Mouse (Mus musculus) lung, postnatal 0 days (tissue): ENCODE measurements around the gene Cfap65.

Experiments
- CTCF ChIP-seq: IDR thresholded peaks from 2 replicates; pipeline ENCODE4 v1.5.1; 2016; ENCODE audit warnings: antibody characterized with exemption, mild to moderate bottlenecking
- EP300 ChIP-seq: IDR thresholded peaks from 2 replicates; pipeline ENCODE4 v1.6.1; 2016; ENCODE audit warnings: antibody characterized with exemption, mild to moderate bottlenecking, control low read depth

DNA sequence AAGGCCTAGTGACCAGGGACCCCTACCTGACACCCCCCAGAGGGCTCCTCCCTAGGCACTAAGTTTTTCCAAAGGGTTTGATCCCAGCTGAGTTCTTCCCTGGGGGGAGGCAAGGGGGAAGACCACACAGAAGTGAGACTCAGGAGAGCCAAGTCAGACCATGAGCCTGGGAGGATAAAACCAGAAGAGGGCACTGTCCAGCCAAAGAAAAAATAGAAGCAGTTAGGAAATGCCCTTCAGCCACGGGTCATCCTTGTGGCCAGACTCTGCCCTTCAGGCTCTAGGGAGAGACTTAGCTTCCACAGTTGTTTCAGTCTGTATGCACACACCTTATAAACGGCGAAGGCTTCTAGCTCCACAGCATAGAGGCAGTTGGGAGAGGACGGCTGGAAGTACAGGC lies 10.9 kb downstream of the Cfap65 start:
- TF ChIP-seq CTCF: no peak
- no peak for TF ChIP-seq EP300
